Mouse (Mus musculus) embryonic facial prominence, embryonic 14.5 days (tissue): ENCODE measurements around the gene Trim26. TPM values are rescaled to one million over a fixed set of nuclear protein-coding genes. Genes with fewer than 3 reads are reported as not detected.

ENCODE experiments used
- ATAC-seq: fragments of 200-750 bp; cut with Nextera tagmentation; 2 replicates; pipeline ENCODE4 v1.8.0; 2017; ENCODE audit warnings: low read depth, moderate number of reproducible peaks, moderate TSS enrichment
- DNase-seq: peaks from one replicate; pipeline ENCODE4 v3.0.0-alpha.2; 2015; ENCODE audit warnings: low spot score
- H3K27ac ChIP-seq: fragments of 300-500 bp; sonication (generic); replicated peaks from 2 replicates; pipeline ENCODE4 v1.5.1; 2014; ENCODE audit warnings: low read depth, mild to moderate bottlenecking, low read length, moderate library complexity
- H3K27me3 ChIP-seq: fragments of 300-500 bp; sonication (generic); replicated peaks from 2 replicates; pipeline ENCODE4 v1.6.1; 2014; ENCODE audit warnings: low read length; ENCODE audit not compliant: control insufficient read depth, insufficient read depth
- H3K36me3 ChIP-seq: fragments of 300-500 bp; sonication (generic); 2 replicates; pipeline ENCODE4 v1.6.1; 2014; ENCODE audit warnings: low read length, mixed read lengths; ENCODE audit not compliant: control insufficient read depth, insufficient read depth
- H3K4me1 ChIP-seq: fragments of 300-500 bp; sonication (generic); 2 replicates; pipeline ENCODE4 v1.6.1; 2014; ENCODE audit warnings: antibody characterized with exemption, low read length; ENCODE audit not compliant: control insufficient read depth, insufficient read depth
- H3K4me2 ChIP-seq: fragments of 300-500 bp; sonication (generic); 2 replicates; pipeline ENCODE4 v1.6.1; 2014; ENCODE audit warnings: low read depth, mild to moderate bottlenecking, low read length, moderate library complexity, mixed read lengths
- H3K4me3 ChIP-seq: fragments of 300-500 bp; sonication (generic); 2 replicates; pipeline ENCODE4 v1.5.1; 2014; ENCODE audit warnings: low read depth, mild to moderate bottlenecking, low read length
- H3K9ac ChIP-seq: fragments of 300-500 bp; sonication (generic); 2 replicates; pipeline ENCODE4 v1.6.1; 2014; ENCODE audit warnings: low read depth, mild to moderate bottlenecking, low read length, moderate library complexity, mixed read lengths
- H3K9me3 ChIP-seq: fragments of 300-500 bp; sonication (generic); 2 replicates; pipeline ENCODE4 v1.6.1; 2016; ENCODE audit warnings: low read length; ENCODE audit not compliant: control insufficient read depth
- WGBS: fragments of 180-500 bp; shearing (Covaris S2); extraction: QIAGEN DNeasy Blood & Tissue Kit; methylation state at CpG from one replicate; pipeline ENCODE4 v1.1.7; 2014; 5-methylcytosine and 5-hydroxymethylcytosine counted together
- polyA plus RNA-seq: library from polyadenylated mRNA; unstranded; fragments of >200 nt; fragmentation: Nextera tagmentation; extraction: Ambion mirVana; gene quantifications from 2 replicates; pipeline ENCODE4 v1.2.1, GENCODE M21; 2014

Trim26 gene
- polyA plus RNA-seq, 1 experiment from 2014 or later: 28.5 TPM

- H3K36me3 ChIP-seq: no peaks in the 10 kb centered on the region
- H3K4me3 ChIP-seq: no peak overlapping the region
- WGBS: 86% methylated on average over 2 of the region's 2 CpGs
- no peaks in the 10 kb centered on the region for H3K9me3 ChIP-seq
- no peaks in the 10 kb centered on the region for H3K4me1 ChIP-seq
- no peaks in the 10 kb centered on the region for H3K27me3 ChIP-seq
- H3K9ac ChIP-seq: no peak overlapping the region
- no peak for DNase-seq
- ATAC-seq: no peak
- no peak overlapping the region for H3K4me2 ChIP-seq
- H3K27ac ChIP-seq: no peak overlapping the region
These were observed 8.4 kb upstream of the Trim26 start for GRCm38 (mm10) chr17:36828488-36828887.

- no peak overlapping the region for H3K4me3 ChIP-seq
- DNase-seq (no peak), ATAC-seq (no peak)
- no peaks in the 10 kb centered on the region for H3K9me3 ChIP-seq
- no peak overlapping the region for H3K27ac ChIP-seq
- H3K27me3 ChIP-seq: no peaks in the 10 kb centered on the region
- 71% methylated on average over 3 of the region's 3 CpGs for WGBS
- H3K36me3 ChIP-seq: no peaks in the 10 kb centered on the region
- no peak overlapping the region for H3K4me2 ChIP-seq
- H3K4me1 ChIP-seq: no peaks in the 10 kb centered on the region
- H3K9ac ChIP-seq: no peak overlapping the region
These were observed 6.5 kb upstream of the Trim26 start for GRCm38 (mm10) chr17:36830470-36830869.

DNA sequence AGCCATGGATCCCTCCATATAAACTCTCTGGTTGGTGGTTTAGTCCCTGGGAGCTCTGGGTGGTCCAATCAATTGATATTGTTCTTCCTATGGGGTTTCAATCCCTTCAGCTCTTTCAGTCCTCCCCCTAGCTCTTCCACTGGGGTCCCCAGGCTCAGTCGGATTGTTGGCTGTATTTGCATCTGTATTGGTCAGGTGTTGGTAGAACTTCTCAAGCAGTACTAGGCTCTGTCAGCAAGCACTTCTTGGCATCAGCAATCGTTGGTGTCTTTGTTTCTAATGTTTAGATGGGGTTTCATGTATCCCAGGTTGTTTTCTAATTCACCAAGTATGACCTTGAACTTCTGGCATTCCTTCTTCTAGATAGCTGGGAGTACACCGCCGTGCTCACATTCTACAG, 4.2 kb upstream of the Trim26 start:
- ATAC-seq: no peak
- Histone ChIP-seq H3K27me3 (no peaks in the 10 kb centered on the region), H3K4me3 (no peak overlapping the region), H3K9me3 (no peaks in the 10 kb centered on the region), H3K4me2 (no peak overlapping the region), H3K9ac (no peak overlapping the region), H3K27ac (no peak overlapping the region), H3K36me3 (no peaks in the 10 kb centered on the region), H3K4me1 (0 out of 2 replicates have a peak, but pooled peaks cover 3% of the 10 kb centered on the region)
- WGBS: 57% methylated on average over 4 of the region's 4 CpGs
- no peak for DNase-seq

DNA sequence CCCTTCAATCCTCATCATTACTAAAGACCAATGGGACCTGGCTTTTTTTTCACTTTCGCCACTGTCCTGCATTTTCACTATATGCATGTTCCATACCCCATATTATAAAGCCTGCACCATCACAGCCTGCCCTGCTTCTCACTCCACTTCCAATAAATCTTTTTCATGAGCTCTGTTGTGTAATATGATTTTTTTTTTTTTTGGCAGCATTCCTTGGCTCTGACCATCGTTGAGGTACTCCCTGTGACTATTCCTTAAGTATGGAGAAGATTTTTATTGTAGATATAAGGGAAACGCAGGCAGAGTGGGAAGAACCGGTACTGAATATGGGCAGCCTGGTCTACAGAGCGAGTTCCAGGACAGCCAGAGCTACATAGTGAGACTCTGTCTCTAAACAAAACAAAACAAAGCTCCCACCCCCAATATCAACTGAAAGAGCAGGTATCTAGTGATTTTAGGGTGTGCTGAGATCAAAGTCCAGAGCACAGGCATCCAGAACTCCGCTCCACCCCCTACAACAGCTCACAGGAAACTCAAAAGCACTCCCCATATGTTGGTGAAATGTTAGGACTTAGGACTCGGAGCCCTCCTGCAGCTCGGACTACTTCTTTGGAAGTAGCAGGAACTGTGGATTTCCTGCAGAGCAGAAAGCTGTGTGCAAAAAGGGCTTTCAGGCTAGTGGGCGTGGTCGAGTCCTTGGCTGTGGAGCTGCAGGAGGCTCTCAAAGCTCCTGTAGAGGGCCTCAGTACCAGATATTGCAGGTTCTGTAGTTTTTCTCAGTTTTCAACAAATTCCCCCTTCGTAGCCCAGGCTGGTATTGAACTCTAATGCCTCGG, 1.1 kb upstream of the Trim26 start:
- Histone ChIP-seq H3K4me1 (0 out of 2 replicates have a peak, but pooled peaks cover 3% of the 10 kb centered on the region), H3K36me3 (no peaks in the 10 kb centered on the region), H3K9me3 (no peaks in the 10 kb centered on the region), H3K27ac (peak overlapping the region; percentile 95), H3K4me2 (peak overlapping the region; percentile 70), H3K4me3 (peak overlapping the region; percentile 71), H3K9ac (peak overlapping the region; percentile 92; the same call in 1 of the 2 replicates), H3K27me3 (no peaks in the 10 kb centered on the region)
- 34% methylated on average over 12 of the region's 12 CpGs for WGBS
- DNase-seq: peak; percentile 87
- no peak for ATAC-seq

GRCm38 (mm10) chr17:36836427-36836812, 514 bp upstream of the Trim26 start:
- Histone ChIP-seq H3K9ac (peak overlapping the region; percentile 92), H3K27me3 (no peaks in the 10 kb centered on the region), H3K4me1 (0 out of 2 replicates have a peak, but pooled peaks cover 3% of the 10 kb centered on the region), H3K27ac (peak overlapping the region; percentile 95), H3K4me2 (peak overlapping the region; percentile 70), H3K4me3 (peak overlapping the region; percentile 71), H3K9me3 (no peaks in the 10 kb centered on the region), H3K36me3 (no peaks in the 10 kb centered on the region)
- ATAC-seq (no peak; the same call in 1 of the 2 replicates), DNase-seq (peak; percentile 3)
- WGBS: 13% methylated on average over 3 of the region's 3 CpGs

- WGBS: 74% methylated on average over 5 of the region's 5 CpGs
- H3K36me3 ChIP-seq: no peaks in the 10 kb centered on the region
- no peak overlapping the region for H3K4me3 ChIP-seq
- DNase-seq (no peak), ATAC-seq (no peak)
- H3K9ac ChIP-seq: no peak overlapping the region
- H3K9me3 ChIP-seq: no peaks in the 10 kb centered on the region
- H3K4me2 ChIP-seq: no peak overlapping the region
- H3K27me3 ChIP-seq: no peaks in the 10 kb centered on the region
- no peak overlapping the region for H3K27ac ChIP-seq
- 0 out of 2 replicates have a peak, but pooled peaks cover 3% of the 10 kb centered on the region for H3K4me1 ChIP-seq
These were observed 2.1 kb downstream of the Trim26 start for GRCm38 (mm10) chr17:36839001-36839400.

DNA sequence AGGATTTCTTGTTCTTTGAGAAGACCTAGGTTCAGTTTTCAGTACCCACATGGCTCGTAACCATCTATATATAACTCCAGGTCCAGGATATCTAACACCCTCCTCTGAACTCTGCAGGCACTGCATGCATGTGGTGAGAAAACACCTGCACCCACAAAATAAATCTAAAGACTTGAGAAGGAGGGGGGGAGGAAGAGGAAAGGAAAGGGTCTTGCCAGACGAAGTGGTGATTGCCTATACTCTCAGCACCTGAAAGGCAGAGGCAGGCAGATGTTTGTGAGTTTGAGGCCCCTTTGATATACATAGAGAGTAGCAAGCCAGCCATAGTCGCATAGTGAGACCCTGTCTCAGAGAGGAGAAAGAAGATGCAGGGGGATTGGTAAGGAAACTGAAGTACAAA, 3.0 kb downstream of the Trim26 start:
- no peak overlapping the region for H3K9ac ChIP-seq
- H3K36me3 ChIP-seq: no peaks in the 10 kb centered on the region
- 0 out of 2 replicates have a peak, but pooled peaks cover 3% of the 10 kb centered on the region for H3K4me1 ChIP-seq
- DNase-seq (no peak), ATAC-seq (no peak)
- H3K4me2 ChIP-seq: no peak overlapping the region
- no peak overlapping the region for H3K4me3 ChIP-seq
- H3K27me3 ChIP-seq: no peaks in the 10 kb centered on the region
- no peak overlapping the region for H3K27ac ChIP-seq
- no peaks in the 10 kb centered on the region for H3K9me3 ChIP-seq
- 84% methylated on average over 3 of the region's 3 CpGs for WGBS

DNA sequence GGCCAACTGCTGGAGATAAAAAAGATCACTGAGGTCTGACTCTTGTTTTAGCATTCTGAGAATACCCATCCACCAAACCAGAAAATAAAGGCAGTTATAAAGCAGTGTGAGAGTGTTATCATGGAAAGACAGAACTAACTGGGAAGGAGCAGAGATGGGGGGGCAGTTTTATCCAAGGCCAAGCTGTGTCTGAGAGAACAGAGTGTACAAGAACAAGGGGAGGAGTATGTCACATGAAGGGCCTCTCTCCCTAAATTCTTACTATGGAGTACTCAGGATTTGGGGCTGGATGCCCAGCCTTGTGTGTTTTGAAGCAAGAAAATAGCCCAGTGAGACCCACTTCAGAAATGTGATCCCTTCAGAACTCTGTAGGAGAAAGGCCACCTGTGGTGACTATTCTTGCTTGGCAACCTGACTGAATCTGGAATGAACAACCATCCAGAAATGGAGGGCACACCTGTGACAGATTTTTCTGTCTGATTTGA, 4.1 kb downstream of the Trim26 start:
- ATAC-seq (no peak), DNase-seq (no peak)
- H3K9me3 ChIP-seq: no peaks in the 10 kb centered on the region
- H3K27me3 ChIP-seq: no peaks in the 10 kb centered on the region
- H3K4me2 ChIP-seq: no peak overlapping the region
- no peak overlapping the region for H3K27ac ChIP-seq
- no peak overlapping the region for H3K9ac ChIP-seq
- H3K36me3 ChIP-seq: no peaks in the 10 kb centered on the region
- 0 out of 2 replicates have a peak, but pooled peaks cover 3% of the 10 kb centered on the region for H3K4me1 ChIP-seq
- H3K4me3 ChIP-seq: no peak overlapping the region

GRCm38 (mm10) chr17:36843696-36844095, 6.8 kb downstream of the Trim26 start:
- H3K9ac ChIP-seq: no peak overlapping the region
- WGBS: 85% methylated on average over 7 of the region's 7 CpGs
- no peak for ATAC-seq

More at GRCm38 (mm10) chr17:36843696-36844095, 6.8 kb downstream of the Trim26 start:
- H3K4me1 ChIP-seq: no peaks in the 10 kb centered on the region
- H3K9me3 ChIP-seq: no peaks in the 10 kb centered on the region
- no peak for DNase-seq
- no peaks in the 10 kb centered on the region for H3K27me3 ChIP-seq
- no peak overlapping the region for H3K27ac ChIP-seq
- no peaks in the 10 kb centered on the region for H3K36me3 ChIP-seq
- H3K4me3 ChIP-seq: no peak overlapping the region
- no peak overlapping the region for H3K4me2 ChIP-seq
